Mouse (Mus musculus) midbrain, embryonic 16.5 days (tissue): ENCODE results near the gene Csnk2a2. TPM values are rescaled to one million over a fixed set of nuclear protein-coding genes. Genes with fewer than 3 reads are reported as not detected.
A peak's percentile ranks its signal among the peaks of the same experiment; 100 is the strongest.

Experiments used
- ATAC-seq: fragments of 200-750 bp; cut with Nextera tagmentation; 2 replicates; pipeline ENCODE4 v1.8.0; 2017; ENCODE audit warnings: moderate TSS enrichment
- H3K27ac ChIP-seq: fragments of 300-500 bp; sonication (generic); 2 replicates; pipeline ENCODE4 v1.5.1; 2014; ENCODE audit warnings: mild to moderate bottlenecking, low read length, mixed read lengths
- H3K27me3 ChIP-seq: fragments of 300-500 bp; sonication (generic); 2 replicates; pipeline ENCODE4 v1.6.1; 2014; ENCODE audit warnings: low read depth, low read length, mixed read lengths; ENCODE audit not compliant: control insufficient read depth, insufficient read depth
- H3K36me3 ChIP-seq: fragments of 300-500 bp; sonication (generic); 2 replicates; pipeline ENCODE4 v1.6.1; 2014; ENCODE audit warnings: mild to moderate bottlenecking, low read length, moderate library complexity, mixed read lengths; ENCODE audit not compliant: control insufficient read depth, insufficient read depth
- H3K4me1 ChIP-seq: fragments of 300-500 bp; sonication (generic); 2 replicates; pipeline ENCODE4 v1.6.1; 2014; ENCODE audit warnings: mild to moderate bottlenecking, low read length, mixed read lengths; ENCODE audit not compliant: control insufficient read depth, insufficient read depth
- H3K4me2 ChIP-seq: fragments of 300-500 bp; sonication (generic); 2 replicates; pipeline ENCODE4 v1.6.1; 2014; ENCODE audit warnings: mild to moderate bottlenecking, low read length, mixed read lengths
- H3K4me3 ChIP-seq: fragments of 300-500 bp; sonication (generic); 2 replicates; pipeline ENCODE4 v1.5.1; 2014; ENCODE audit warnings: low read depth, mild to moderate bottlenecking, low read length, moderate library complexity, mixed read lengths
- H3K9ac ChIP-seq: fragments of 300-500 bp; sonication (generic); 2 replicates; pipeline ENCODE4 v1.6.1; 2014; ENCODE audit warnings: low read depth, low read length, mixed read lengths
- H3K9me3 ChIP-seq: fragments of 300-500 bp; sonication (generic); replicated peaks from 2 replicates; pipeline ENCODE4 v1.6.1; 2014; ENCODE audit warnings: mild to moderate bottlenecking, low read length, mixed read lengths; ENCODE audit not compliant: control insufficient read depth, poor library complexity, severe bottlenecking
- WGBS: fragments of 180-500 bp; shearing (Covaris S2); extraction: QIAGEN DNeasy Blood & Tissue Kit; methylation state at CpG from one replicate; pipeline ENCODE4 v1.1.7; 2014; 5-methylcytosine and 5-hydroxymethylcytosine counted together
- polyA plus RNA-seq: library from polyadenylated mRNA; unstranded; fragments of >200 nt; fragmentation: Nextera tagmentation; extraction: Ambion mirVana; gene quantifications from 2 replicates; pipeline ENCODE4 v1.2.1, GENCODE M21; 2015

Gene Csnk2a2
- polyA plus RNA-seq, 1 experiment from 2014 or later, result 6.8 TPM

- Histone ChIP-seq H3K27ac (no peak overlapping the region), H3K4me3 (no peak overlapping the region), H3K9me3 (no peaks in the 10 kb centered on the region), H3K4me1 (no peaks in the 10 kb centered on the region), H3K4me2 (no peak overlapping the region), H3K9ac (no peak overlapping the region), H3K36me3 (peaks cover 23% of the 10 kb centered on the region), H3K27me3 (no peaks in the 10 kb centered on the region)
- no peak for ATAC-seq
- 95% methylated on average over 7 of the region's 7 CpGs for WGBS
These were observed 42.2 kb downstream of the Csnk2a2 start for GRCm38 (mm10) chr8:95447661-95448060.

- 94% methylated on average over 4 of the region's 4 CpGs for WGBS
- Histone ChIP-seq H3K27me3 (no peaks in the 10 kb centered on the region), H3K4me3 (no peak overlapping the region), H3K27ac (no peak overlapping the region), H3K9me3 (no peaks in the 10 kb centered on the region), H3K4me1 (no peaks in the 10 kb centered on the region), H3K9ac (no peak overlapping the region), H3K36me3 (peaks cover 9% of the 10 kb centered on the region; the same call in 1 of the 2 replicates), H3K4me2 (no peak overlapping the region)
- no peak for ATAC-seq
These were observed 44.8 kb downstream of the Csnk2a2 start for GRCm38 (mm10) chr8:95445042-95445441.

- Histone ChIP-seq H3K4me3 (no peak overlapping the region), H3K9ac (no peak overlapping the region), H3K4me2 (no peak overlapping the region), H3K27me3 (no peaks in the 10 kb centered on the region), H3K27ac (no peak overlapping the region), H3K4me1 (no peaks in the 10 kb centered on the region), H3K9me3 (no peaks in the 10 kb centered on the region), H3K36me3 (no peaks in the 10 kb centered on the region)
- 59% methylated on average over 5 of the region's 5 CpGs for WGBS
- no peak for ATAC-seq
These were observed 48.3 kb downstream of the Csnk2a2 start for GRCm38 (mm10) chr8:95441491-95442039.

GRCm38 (mm10) chr8:95440168-95440709 lies 49.6 kb downstream of the Csnk2a2 start:
- ATAC-seq, result no peak

GRCm38 (mm10) chr8:95439421-95439820 lies 50.4 kb downstream of the Csnk2a2 start:
- no peak overlapping the region for H3K9ac ChIP-seq
- no peaks in the 10 kb centered on the region for H3K36me3 ChIP-seq

More at GRCm38 (mm10) chr8:95440168-95440709, 49.6 kb downstream of the Csnk2a2 start:
- H3K4me2 ChIP-seq, result no peak overlapping the region
- no peaks in the 10 kb centered on the region for H3K27me3 ChIP-seq
- no peaks in the 10 kb centered on the region for H3K4me1 ChIP-seq
- no peaks in the 10 kb centered on the region for H3K36me3 ChIP-seq
- 89% methylated on average over 5 of the region's 5 CpGs for WGBS
- H3K4me3 ChIP-seq, result no peak overlapping the region
- no peak overlapping the region for H3K9ac ChIP-seq
- no peaks in the 10 kb centered on the region for H3K9me3 ChIP-seq
- H3K27ac ChIP-seq, result no peak overlapping the region

GRCm38 (mm10) chr8:95437341-95437992 lies 52.4 kb downstream of the Csnk2a2 start:
- Histone ChIP-seq H3K36me3 (no peaks in the 10 kb centered on the region), H3K4me3 (no peak overlapping the region)
- 60% methylated on average over 5 of the region's 5 CpGs for WGBS

More at GRCm38 (mm10) chr8:95439421-95439820, 50.4 kb downstream of the Csnk2a2 start:
- Histone ChIP-seq H3K4me2 (no peak overlapping the region), H3K9me3 (no peaks in the 10 kb centered on the region), H3K4me3 (no peak overlapping the region), H3K27me3 (no peaks in the 10 kb centered on the region), H3K27ac (no peak overlapping the region), H3K4me1 (no peaks in the 10 kb centered on the region)
- WGBS, result 86% methylated on average over 2 of the region's 2 CpGs
- ATAC-seq, result no peak

GRCm38 (mm10) chr8:95435930-95436329 lies 53.9 kb downstream of the Csnk2a2 start:
- H3K4me3 ChIP-seq, result no peak overlapping the region
- no peaks in the 10 kb centered on the region for H3K36me3 ChIP-seq
- peaks cover 23% of the 10 kb centered on the region for H3K4me1 ChIP-seq
- no peak overlapping the region for H3K27ac ChIP-seq
- no peaks in the 10 kb centered on the region for H3K27me3 ChIP-seq
- H3K4me2 ChIP-seq, result no peak overlapping the region
- no peaks in the 10 kb centered on the region for H3K9me3 ChIP-seq
- 95% methylated on average over 3 of the region's 3 CpGs for WGBS
- no peak overlapping the region for H3K9ac ChIP-seq
- ATAC-seq, result no peak

More at GRCm38 (mm10) chr8:95437341-95437992, 52.4 kb downstream of the Csnk2a2 start:
- Histone ChIP-seq H3K4me1 (peaks cover 13% of the 10 kb centered on the region), H3K27me3 (no peaks in the 10 kb centered on the region), H3K9me3 (no peaks in the 10 kb centered on the region), H3K27ac (no peak overlapping the region), H3K9ac (no peak overlapping the region), H3K4me2 (no peak overlapping the region)
- no peak for ATAC-seq

GRCm38 (mm10) chr8:95435471-95435870 lies 54.4 kb downstream of the Csnk2a2 start:
- 95% methylated on average over 9 of the region's 9 CpGs for WGBS
- H3K4me1 ChIP-seq, result peaks cover 27% of the 10 kb centered on the region
- no peaks in the 10 kb centered on the region for H3K36me3 ChIP-seq
- H3K4me3 ChIP-seq, result peak overlapping the region; percentile 69
- no peaks in the 10 kb centered on the region for H3K9me3 ChIP-seq
- H3K4me2 ChIP-seq, result peak overlapping the region; percentile 50; the same call in 1 of the 2 replicates
- H3K27me3 ChIP-seq, result no peaks in the 10 kb centered on the region
- no peak for ATAC-seq
- no peak overlapping the region for H3K9ac ChIP-seq
- H3K27ac ChIP-seq, result no peak overlapping the region; the same call in 1 of the 2 replicates
